Mouse (Mus musculus) forebrain, embryonic 14.5 days (tissue): ENCODE results near the gene Nrgn. TPM values are rescaled to one million over a fixed set of nuclear protein-coding genes. Genes with fewer than 3 reads are reported as not detected.

Experiments used
- ATAC-seq: fragments of 200-750 bp; cut with Nextera tagmentation; 2 replicates; pipeline ENCODE4 v1.8.0; 2017; ENCODE audit warnings: mild to moderate bottlenecking, moderate library complexity
- DNase-seq: peaks from one replicate; pipeline ENCODE4 v3.0.0-alpha.2; 2015; ENCODE audit warnings: low spot score
- H3K27ac ChIP-seq: fragments of 300-500 bp; sonication (generic); 2 replicates; pipeline ENCODE4 v1.5.1; 2014; ENCODE audit warnings: low read depth, mild to moderate bottlenecking, control low read depth, low read length, moderate library complexity
- H3K27me3 ChIP-seq: fragments of 300-500 bp; sonication (generic); replicated peaks from 2 replicates; pipeline ENCODE4 v1.6.1; 2014; ENCODE audit warnings: low read length, control low read depth, mixed read lengths; ENCODE audit not compliant: control insufficient read depth, insufficient read depth
- H3K36me3 ChIP-seq: fragments of 300-500 bp; sonication (generic); 2 replicates; pipeline ENCODE4 v1.6.1; 2014; ENCODE audit warnings: low read length, control low read depth; ENCODE audit not compliant: control insufficient read depth, insufficient read depth
- H3K4me1 ChIP-seq: fragments of 300-500 bp; sonication (generic); 2 replicates; pipeline ENCODE4 v1.6.1; 2014; ENCODE audit warnings: antibody characterized with exemption, low read length, control low read depth; ENCODE audit not compliant: control insufficient read depth, insufficient read depth
- H3K4me2 ChIP-seq: fragments of 300-500 bp; sonication (generic); 2 replicates; pipeline ENCODE4 v1.6.1; 2014; ENCODE audit warnings: mild to moderate bottlenecking, control low read depth, low read length
- H3K4me3 ChIP-seq: fragments of 300-500 bp; sonication (generic); 2 replicates; pipeline ENCODE4 v1.5.1; 2014; ENCODE audit warnings: low read depth, low read length, control low read depth
- H3K9ac ChIP-seq: fragments of 300-500 bp; sonication (generic); 2 replicates; pipeline ENCODE4 v1.6.1; 2014; ENCODE audit warnings: mild to moderate bottlenecking, low read length, control low read depth, moderate library complexity
- H3K9me3 ChIP-seq: fragments of 300-500 bp; sonication (generic); replicated peaks from 2 replicates; pipeline ENCODE4 v1.6.1; 2016; ENCODE audit warnings: low read length, control low read depth, mixed read lengths; ENCODE audit not compliant: control insufficient read depth
- WGBS: fragments of 180-500 bp; shearing (Covaris S2); extraction: QIAGEN DNeasy Blood & Tissue Kit; methylation state at CpG from one replicate; pipeline ENCODE4 v1.1.7; 2014; 5-methylcytosine and 5-hydroxymethylcytosine counted together
- polyA plus RNA-seq: library from polyadenylated mRNA; unstranded; fragments of >200 nt; fragmentation: Nextera tagmentation; extraction: Ambion mirVana; gene quantifications from 2 replicates; pipeline ENCODE4 v1.2.1, GENCODE M21; 2014

Gene Nrgn
- 7.4 and 14.8 TPM in 2 replicates for polyA plus RNA-seq

DNA sequence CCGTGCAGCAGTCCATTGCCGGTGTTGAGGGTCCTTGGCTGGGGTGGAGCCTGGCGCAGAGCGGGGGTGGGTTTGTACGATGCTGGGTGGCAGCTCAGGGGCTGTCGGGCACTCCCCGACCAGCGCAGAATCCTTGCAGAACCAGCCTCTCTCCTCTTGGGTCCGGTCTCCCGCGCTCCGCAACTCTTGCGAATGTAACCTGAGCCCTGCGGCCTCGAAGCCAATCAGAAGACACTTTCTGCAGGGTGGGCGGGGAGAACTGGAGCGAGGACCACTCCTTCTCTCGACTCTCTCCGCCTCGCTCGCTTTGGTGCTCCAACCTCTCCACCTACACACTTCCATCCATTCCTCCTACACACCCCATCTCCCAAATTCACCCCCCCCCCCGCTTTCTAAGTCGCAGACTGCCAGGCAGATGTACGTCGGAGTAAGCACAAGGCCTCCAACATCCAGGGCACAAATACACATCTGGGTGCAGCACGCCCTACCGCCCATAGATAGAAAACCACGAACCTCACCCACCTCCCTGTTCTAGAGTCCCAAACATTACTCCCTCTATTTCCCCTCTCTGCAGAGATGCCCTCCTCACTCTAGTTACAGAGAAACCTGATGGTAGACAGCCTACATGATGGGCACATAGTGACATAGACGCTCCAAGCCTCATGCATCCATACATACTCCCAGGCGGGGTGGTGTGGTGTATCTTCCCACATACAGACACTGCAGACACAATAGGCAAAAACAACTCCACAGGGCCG lies at the start of gene Nrgn:
Nrgn (minus strand) TSS at position 369 of the 758 bp plus-strand sequence.
- H3K4me1 ChIP-seq = peaks cover 16% of the 10 kb centered on the region
- WGBS = 3% methylated on average over 31 of the region's 31 CpGs
- no peaks in the 10 kb centered on the region for H3K36me3 ChIP-seq
- ATAC-seq (peak; percentile 95), DNase-seq (peak; percentile 92)
- no peaks in the 10 kb centered on the region for H3K9me3 ChIP-seq
- H3K27me3 ChIP-seq = peaks cover 30% of the 10 kb centered on the region
- no peak within 1 kb of the TSS for H3K27ac ChIP-seq
- H3K4me3 ChIP-seq = peak within 1 kb of the TSS; percentile 37
- peak within 1 kb of the TSS; percentile 90 for H3K4me2 ChIP-seq
- peak within 1 kb of the TSS; percentile 54 for H3K9ac ChIP-seq

DNA sequence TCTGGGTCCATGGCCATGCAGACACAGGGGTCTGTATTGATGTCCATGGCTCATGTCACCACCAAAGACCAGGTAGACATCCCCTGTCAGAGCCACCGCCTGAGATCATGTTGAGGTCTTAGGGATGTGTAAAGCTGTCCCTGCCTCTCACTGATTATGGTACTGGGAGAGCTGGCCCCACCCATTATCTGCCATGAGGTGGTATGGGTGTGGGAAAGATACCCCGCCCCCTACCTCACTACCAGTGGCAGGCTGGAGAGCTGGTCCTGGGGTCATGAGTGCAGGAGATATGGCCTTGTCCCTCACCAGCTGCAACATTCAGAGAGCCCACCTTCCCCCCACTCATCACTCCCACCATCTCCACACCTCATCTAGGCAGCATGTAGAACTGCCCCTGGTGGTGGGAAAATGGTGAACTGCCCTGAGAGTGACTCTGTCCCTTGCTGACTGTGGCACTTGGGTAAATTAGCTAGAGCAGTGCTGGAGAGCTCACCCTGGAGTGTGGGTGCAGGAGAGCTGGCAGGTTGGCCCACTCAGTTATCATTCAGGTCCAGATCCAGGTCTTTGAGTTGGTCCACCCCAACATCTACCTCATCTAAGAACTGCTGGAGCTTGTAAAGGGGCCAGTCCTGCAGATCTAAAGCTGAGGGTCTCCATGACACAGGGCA lies 48.0 kb upstream of the Nrgn start:
- H3K4me3 ChIP-seq = no peak overlapping the region
- H3K4me1 ChIP-seq = no peaks in the 10 kb centered on the region
- H3K36me3 ChIP-seq = no peaks in the 10 kb centered on the region
- DNase-seq = no peak
- no peak overlapping the region for H3K27ac ChIP-seq
- WGBS = 89% methylated on average over 2 of the region's 2 CpGs
- no peak overlapping the region for H3K9ac ChIP-seq
- H3K9me3 ChIP-seq = no peaks in the 10 kb centered on the region
- ATAC-seq = no peak
- H3K27me3 ChIP-seq = no peaks in the 10 kb centered on the region
- no peak overlapping the region for H3K4me2 ChIP-seq

GRCm38 (mm10) chr9:37598637-37599036 lies 45.9 kb upstream of the Nrgn start:
- Histone ChIP-seq H3K4me3 (no peak overlapping the region), H3K27ac (no peak overlapping the region), H3K36me3 (no peaks in the 10 kb centered on the region), H3K4me1 (no peaks in the 10 kb centered on the region), H3K9me3 (no peaks in the 10 kb centered on the region), H3K4me2 (no peak overlapping the region), H3K9ac (no peak overlapping the region), H3K27me3 (no peaks in the 10 kb centered on the region)
- 90% methylated on average over 2 of the region's 2 CpGs for WGBS
- ATAC-seq = no peak
- no peak for DNase-seq

- H3K9ac ChIP-seq = no peak overlapping the region
- H3K4me3 ChIP-seq = no peak overlapping the region
- no peak overlapping the region for H3K4me2 ChIP-seq
- H3K27ac ChIP-seq = no peak overlapping the region
- whole genome bisulfite sequencing = 67% methylated on average over 1 of the region's 1 CpGs
- H3K9me3 ChIP-seq = no peaks in the 10 kb centered on the region
- H3K27me3 ChIP-seq = no peaks in the 10 kb centered on the region
- no peaks in the 10 kb centered on the region for H3K4me1 ChIP-seq
- no peaks in the 10 kb centered on the region for H3K36me3 ChIP-seq
- DNase-seq (no peak), ATAC-seq (no peak)
Measured at GRCm38 (mm10) chr9:37595570-37595969, 42.9 kb upstream of the Nrgn start.

DNA sequence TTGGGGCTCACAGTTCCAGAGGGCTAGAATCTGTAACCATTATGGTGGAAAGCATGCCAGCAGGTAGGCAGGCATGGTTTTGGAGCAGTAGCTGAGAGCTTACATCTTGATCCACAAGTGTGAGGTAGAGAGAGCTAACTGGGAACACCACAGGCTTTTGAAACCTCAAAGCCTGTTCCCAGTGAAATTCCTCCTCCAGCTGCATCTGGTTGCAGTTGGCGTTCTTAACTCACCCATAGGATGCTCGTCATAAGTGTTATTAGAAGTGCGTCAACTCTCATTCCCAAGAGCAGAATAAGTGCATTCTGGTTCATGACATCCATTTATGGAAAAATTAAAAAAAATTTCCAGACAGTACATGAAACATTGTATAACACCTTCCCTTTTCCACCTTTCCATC lies 41.0 kb upstream of the Nrgn start:
- Histone ChIP-seq H3K27ac (no peak overlapping the region), H3K27me3 (no peaks in the 10 kb centered on the region), H3K4me3 (no peak overlapping the region), H3K4me2 (no peak overlapping the region), H3K36me3 (no peaks in the 10 kb centered on the region), H3K4me1 (no peaks in the 10 kb centered on the region), H3K9ac (no peak overlapping the region), H3K9me3 (no peaks in the 10 kb centered on the region)
- 87% methylated on average over 3 of the region's 3 CpGs for WGBS
- DNase-seq (no peak), ATAC-seq (no peak)

GRCm38 (mm10) chr9:37592633-37593032 lies 39.9 kb upstream of the Nrgn start:
- no peaks in the 10 kb centered on the region for H3K36me3 ChIP-seq
- H3K27ac ChIP-seq = no peak overlapping the region
- ATAC-seq (no peak), DNase-seq (no peak)
- no peaks in the 10 kb centered on the region for H3K4me1 ChIP-seq
- H3K4me2 ChIP-seq = no peak overlapping the region
- H3K9me3 ChIP-seq = no peaks in the 10 kb centered on the region
- H3K27me3 ChIP-seq = no peaks in the 10 kb centered on the region
- no peak overlapping the region for H3K4me3 ChIP-seq
- 58% methylated on average over 6 of the region's 6 CpGs for WGBS
- no peak overlapping the region for H3K9ac ChIP-seq

DNA sequence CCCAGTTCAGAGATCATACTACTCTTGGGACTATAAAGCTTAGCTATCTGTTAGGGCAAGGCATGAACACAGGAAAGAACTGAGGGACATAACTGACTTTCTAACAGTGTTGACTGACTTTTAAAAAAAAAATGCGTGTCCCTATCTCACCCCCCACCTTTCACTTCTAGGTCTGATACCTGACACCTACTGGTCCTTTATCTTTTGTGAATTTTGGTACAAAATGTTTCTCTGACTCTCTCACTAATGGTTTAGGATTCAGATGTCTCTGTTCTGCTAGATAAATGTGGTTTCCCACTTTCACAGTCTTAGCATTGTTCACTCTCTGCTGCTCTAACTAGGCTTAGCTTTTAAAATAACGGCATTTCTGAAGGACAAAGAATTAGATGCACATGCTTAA lies 39.3 kb upstream of the Nrgn start:
- no peak for ATAC-seq
- H3K4me3 ChIP-seq = no peak overlapping the region
- H3K27ac ChIP-seq = no peak overlapping the region
- 69% methylated on average over 2 of the region's 2 CpGs for WGBS
- no peak for DNase-seq
- no peaks in the 10 kb centered on the region for H3K4me1 ChIP-seq
- no peaks in the 10 kb centered on the region for H3K27me3 ChIP-seq
- no peak overlapping the region for H3K4me2 ChIP-seq
- no peaks in the 10 kb centered on the region for H3K9me3 ChIP-seq
- no peak overlapping the region for H3K9ac ChIP-seq
- no peaks in the 10 kb centered on the region for H3K36me3 ChIP-seq

DNA sequence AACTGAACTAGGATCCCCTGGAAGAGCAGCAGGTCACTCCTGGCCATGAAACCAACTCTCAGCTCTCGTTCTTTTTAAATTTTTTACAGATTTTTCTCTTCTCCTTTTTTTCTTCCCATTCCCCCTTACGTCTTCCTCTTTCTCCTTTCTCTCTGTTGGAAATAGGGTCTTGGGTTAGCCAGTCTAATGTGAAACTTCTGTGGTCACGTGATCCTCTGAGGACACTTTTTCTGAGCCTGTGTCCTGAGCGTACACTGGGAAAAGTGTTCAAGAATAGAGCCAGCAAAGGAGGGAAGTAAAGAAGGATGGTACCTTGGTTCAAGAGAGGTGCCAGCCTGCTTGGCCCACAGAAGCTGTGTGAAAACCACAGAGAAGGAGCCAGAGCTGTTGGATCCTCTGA lies 37.7 kb upstream of the Nrgn start:
- Histone ChIP-seq H3K9ac (no peak overlapping the region), H3K27ac (no peak overlapping the region), H3K4me1 (no peaks in the 10 kb centered on the region), H3K36me3 (no peaks in the 10 kb centered on the region), H3K4me2 (no peak overlapping the region), H3K9me3 (no peaks in the 10 kb centered on the region), H3K27me3 (no peaks in the 10 kb centered on the region), H3K4me3 (no peak overlapping the region)
- DNase-seq = no peak
- WGBS = 87% methylated on average over 4 of the region's 4 CpGs
- no peak for ATAC-seq

DNA sequence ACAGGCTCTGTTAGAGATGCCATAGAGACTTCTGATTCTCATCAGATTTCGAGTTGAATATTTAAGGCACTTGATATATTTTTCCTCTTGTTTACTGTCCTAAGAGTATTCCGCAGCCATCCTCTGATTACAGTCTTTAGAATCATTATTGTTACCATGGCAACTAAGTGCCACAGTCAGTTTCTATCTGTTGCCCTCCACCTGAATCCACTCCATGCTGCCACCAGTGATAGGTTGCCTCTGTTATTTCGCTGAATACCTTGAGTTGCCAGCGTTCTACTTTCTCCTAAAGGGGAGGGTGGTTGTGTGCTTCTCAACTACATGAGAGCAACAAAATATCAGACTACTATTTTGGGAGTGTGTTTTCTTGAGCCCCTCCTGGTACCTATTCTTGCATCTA lies 34.0 kb upstream of the Nrgn start:
- H3K9ac ChIP-seq = no peak overlapping the region
- H3K27me3 ChIP-seq = no peaks in the 10 kb centered on the region
- no peak overlapping the region for H3K4me3 ChIP-seq
- H3K36me3 ChIP-seq = no peaks in the 10 kb centered on the region
- no peaks in the 10 kb centered on the region for H3K4me1 ChIP-seq
- DNase-seq (peak; percentile 49), ATAC-seq (no peak)
- WGBS = 78% methylated on average over 4 of the region's 4 CpGs
- no peaks in the 10 kb centered on the region for H3K9me3 ChIP-seq
- no peak overlapping the region for H3K27ac ChIP-seq
- no peak overlapping the region for H3K4me2 ChIP-seq
